Mouse (Mus musculus) lung, adult 2 months (tissue): Measurements from ENCODE around the gene Thra.

Source experiments
- CTCF ChIP-seq: fragments of 200-500 bp; IDR thresholded peaks from 2 replicates; pipeline ENCODE4 v1.5.1; 2011; ENCODE audit warnings: mild to moderate bottlenecking, low read length, control low read depth; ENCODE audit not compliant: insufficient read depth
- POLR2A ChIP-seq: fragments of 200-500 bp; IDR thresholded peaks from 2 replicates; pipeline ENCODE4 v1.6.1; 2011; ENCODE audit warnings: low read depth, mild to moderate bottlenecking, control low read depth, low read length, borderline replicate concordance; ENCODE audit errors: extremely low read depth

DNA sequence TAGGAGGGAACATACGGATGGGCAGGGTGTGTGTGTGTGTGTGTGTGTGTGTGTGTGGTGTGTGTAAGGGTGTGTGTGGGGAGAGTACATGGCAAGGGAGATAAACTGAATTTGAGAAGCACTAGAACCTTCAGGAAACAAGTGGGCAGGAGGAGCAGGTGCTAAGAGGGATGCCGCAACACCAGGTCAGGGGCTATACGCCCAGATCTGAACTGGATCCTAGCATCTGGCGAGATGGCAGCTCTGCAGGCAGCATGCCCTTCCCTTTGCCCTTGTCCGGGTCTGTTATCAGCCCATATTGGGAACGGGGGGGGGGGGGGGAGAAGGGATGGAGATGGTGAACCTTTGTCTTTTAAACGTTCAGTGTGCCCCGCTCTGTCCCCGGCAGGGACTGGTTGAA, 1.5 kb upstream of the Thra start:
- TF ChIP-seq POLR2A (no peak), CTCF (no peak)
